Mouse (Mus musculus) intestine, embryonic 15.5 days (tissue): ENCODE results near the gene Sppl3. TPM values are rescaled to one million over a fixed set of nuclear protein-coding genes. Genes with fewer than 3 reads are reported as not detected.

Source experiments
- ATAC-seq: fragments of 200-750 bp; cut with Nextera tagmentation; 2 replicates; pipeline ENCODE4 v1.8.0; 2017; ENCODE audit warnings: moderate TSS enrichment, moderate library complexity
- H3K27ac ChIP-seq: fragments of 300-500 bp; sonication (generic); 2 replicates; pipeline ENCODE4 v1.5.1; 2015; ENCODE audit warnings: mild to moderate bottlenecking, inconsistent platforms
- H3K27me3 ChIP-seq: fragments of 300-500 bp; sonication (generic); replicated peaks from 2 replicates; pipeline ENCODE4 v1.6.1; 2015; ENCODE audit warnings: inconsistent platforms
- H3K36me3 ChIP-seq: fragments of 300-500 bp; sonication (generic); 2 replicates; pipeline ENCODE4 v1.6.1; 2015; ENCODE audit warnings: inconsistent platforms
- H3K4me1 ChIP-seq: fragments of 300-500 bp; sonication (generic); replicated peaks from 2 replicates; pipeline ENCODE4 v1.6.1; 2015; ENCODE audit warnings: inconsistent platforms
- H3K4me2 ChIP-seq: fragments of 300-500 bp; sonication (generic); replicated peaks from 2 replicates; pipeline ENCODE4 v1.6.1; 2015; ENCODE audit warnings: mild to moderate bottlenecking, inconsistent platforms
- H3K4me3 ChIP-seq: fragments of 300-500 bp; sonication (generic); replicated peaks from 2 replicates; pipeline ENCODE4 v1.5.1; 2015; ENCODE audit warnings: inconsistent platforms
- H3K9ac ChIP-seq: fragments of 300-500 bp; sonication (generic); 2 replicates; pipeline ENCODE4 v1.6.1; 2015; ENCODE audit warnings: inconsistent platforms
- H3K9me3 ChIP-seq: fragments of 300-500 bp; sonication (generic); 2 replicates; pipeline ENCODE4 v1.6.1; 2016; ENCODE audit warnings: inconsistent platforms
- WGBS: fragments of 180-500 bp; shearing (Covaris S2); methylation state at CpG from one replicate; pipeline ENCODE4 v1.1.7; 2015; 5-methylcytosine and 5-hydroxymethylcytosine counted together
- polyA plus RNA-seq: library from polyadenylated mRNA; unstranded; fragments of >200 nt; fragmentation: Nextera tagmentation; extraction: Ambion mirVana; gene quantifications from 2 replicates; pipeline ENCODE4 v1.2.1, GENCODE M21; 2015

Sppl3 gene
- polyA plus RNA-seq, 1 experiment from 2014 or later = 23.6 TPM

- Histone ChIP-seq H3K9me3 (no peaks in the 10 kb centered on the region), H3K27ac (no peak overlapping the region), H3K4me1 (peaks cover 2% of the 10 kb centered on the region; the same call in 1 of the 2 replicates)
Observed at GRCm38 (mm10) chr5:114973131-114973530, 37.8 kb upstream of the Sppl3 start.

DNA sequence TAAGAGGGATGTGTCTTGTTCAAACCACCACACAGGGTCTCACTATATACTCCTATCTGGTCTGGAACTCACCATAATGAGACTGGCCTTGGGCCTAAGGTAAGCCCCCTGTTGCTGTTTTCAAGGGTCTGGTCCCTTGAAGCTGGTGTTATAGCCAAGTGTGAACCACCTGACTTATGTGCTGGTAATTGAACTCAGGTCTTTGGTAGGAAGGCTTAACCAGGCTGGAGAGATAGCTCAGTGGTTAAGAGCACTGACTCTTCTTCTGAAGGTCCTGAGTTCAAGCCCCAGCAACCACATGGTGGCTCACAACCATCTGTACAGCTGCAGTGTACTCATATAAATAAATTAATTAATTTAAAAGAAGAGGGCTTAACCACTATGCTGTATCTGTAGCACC is 34.0 kb upstream of the Sppl3 start:
- Histone ChIP-seq H3K27ac (no peak overlapping the region), H3K4me3 (no peak overlapping the region), H3K9me3 (no peaks in the 10 kb centered on the region), H3K27me3 (no peaks in the 10 kb centered on the region), H3K4me2 (no peak overlapping the region), H3K36me3 (no peaks in the 10 kb centered on the region), H3K4me1 (peaks cover 12% of the 10 kb centered on the region), H3K9ac (no peak overlapping the region)
- no peak for ATAC-seq

More at GRCm38 (mm10) chr5:114973131-114973530, 37.8 kb upstream of the Sppl3 start:
- no peak overlapping the region for H3K4me3 ChIP-seq
- H3K27me3 ChIP-seq = no peaks in the 10 kb centered on the region
- no peaks in the 10 kb centered on the region for H3K36me3 ChIP-seq
- H3K4me2 ChIP-seq = no peak overlapping the region
- 75% methylated on average over 8 of the region's 8 CpGs for WGBS
- ATAC-seq = no peak
- H3K9ac ChIP-seq = no peak overlapping the region

GRCm38 (mm10) chr5:114978473-114978872 is 32.5 kb upstream of the Sppl3 start:
- 0 out of 2 replicates have a peak, but pooled peaks have one; percentile 0 for ATAC-seq
- H3K9ac ChIP-seq = no peak overlapping the region
- peak overlapping the region; percentile 62; the same call in 1 of the 2 replicates for H3K27ac ChIP-seq
- H3K36me3 ChIP-seq = no peaks in the 10 kb centered on the region
- H3K4me1 ChIP-seq = peaks cover 12% of the 10 kb centered on the region
- H3K9me3 ChIP-seq = no peaks in the 10 kb centered on the region
- H3K27me3 ChIP-seq = no peaks in the 10 kb centered on the region
- 62% methylated on average over 11 of the region's 11 CpGs for WGBS
- H3K4me3 ChIP-seq = no peak overlapping the region
- H3K4me2 ChIP-seq = no peak overlapping the region

DNA sequence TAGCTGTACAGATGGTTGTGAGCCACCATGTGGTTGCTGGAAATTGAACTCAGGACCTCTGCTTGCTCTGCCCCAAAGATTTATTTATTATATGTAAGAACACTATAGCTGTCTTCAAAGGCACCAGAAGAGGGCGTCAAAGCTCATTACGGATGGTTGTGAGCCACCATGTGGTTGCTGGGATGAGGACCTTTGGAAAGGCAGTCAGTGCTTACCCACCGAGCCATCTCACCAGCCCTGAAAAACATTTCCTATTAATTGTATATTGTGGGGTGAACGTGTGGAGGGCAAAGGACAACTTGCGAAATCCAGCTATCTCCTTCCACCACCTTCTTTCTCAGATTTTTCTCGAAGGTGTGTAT is 32.1 kb upstream of the Sppl3 start:
- H3K4me3 ChIP-seq = peak overlapping the region; percentile 36; the same call in 1 of the 2 replicates
- H3K27ac ChIP-seq = peak overlapping the region; percentile 39; the same call in 1 of the 2 replicates
- H3K4me2 ChIP-seq = peak overlapping the region; percentile 75
- peaks cover 12% of the 10 kb centered on the region for H3K4me1 ChIP-seq
- H3K36me3 ChIP-seq = no peaks in the 10 kb centered on the region
- 4% methylated on average over 6 of the region's 6 CpGs for WGBS
- H3K9ac ChIP-seq = no peak overlapping the region
- H3K9me3 ChIP-seq = no peaks in the 10 kb centered on the region
- H3K27me3 ChIP-seq = no peaks in the 10 kb centered on the region
- ATAC-seq = peak; percentile 59

DNA sequence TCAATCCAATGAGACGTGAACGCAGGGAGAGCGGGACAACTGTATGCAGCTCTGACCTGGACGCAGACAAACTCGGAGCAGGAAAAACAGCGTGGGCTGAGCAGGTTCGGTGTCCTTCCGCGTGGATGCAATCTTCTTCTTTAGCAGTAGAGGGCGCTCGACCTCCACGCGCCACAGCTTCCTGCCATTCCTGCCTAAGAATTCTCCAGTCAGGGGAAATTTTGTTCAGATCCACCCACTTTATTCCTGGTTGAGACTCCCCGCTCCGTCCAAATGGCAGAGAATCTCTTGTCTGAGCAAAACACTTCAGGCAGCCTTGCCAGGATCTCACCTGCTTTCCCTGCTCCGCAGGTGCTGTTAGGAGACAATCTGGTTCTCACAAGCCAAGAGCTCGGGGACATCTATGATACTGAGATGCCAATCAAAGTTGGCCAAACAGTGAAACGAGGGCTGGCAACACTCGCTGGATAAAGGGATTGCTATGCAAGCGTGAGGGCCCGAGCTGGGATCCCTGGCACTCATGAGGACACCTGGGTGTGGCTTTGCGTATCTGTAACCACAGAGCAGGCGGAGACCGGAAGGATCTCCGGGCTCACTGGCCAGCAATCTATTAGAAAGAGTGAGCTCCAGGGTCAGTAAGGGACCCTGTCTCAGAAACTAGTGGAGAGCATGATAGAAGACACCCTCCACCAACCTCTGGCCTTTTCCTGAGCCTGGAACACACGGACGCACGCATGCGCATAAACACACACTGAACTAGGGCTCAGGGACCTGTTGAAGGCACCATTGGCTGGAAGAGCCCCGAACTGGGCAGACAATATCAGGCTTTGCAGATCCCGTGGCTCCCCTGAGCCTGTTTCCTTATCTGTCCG is 31.5 kb upstream of the Sppl3 start:
- 12% methylated on average over 32 of the region's 32 CpGs for WGBS
- Histone ChIP-seq H3K27me3 (no peaks in the 10 kb centered on the region), H3K27ac (peak overlapping the region; percentile 39), H3K9ac (peak overlapping the region; percentile 23), H3K4me2 (peak overlapping the region; percentile 75), H3K36me3 (no peaks in the 10 kb centered on the region), H3K4me3 (peak overlapping the region; percentile 36), H3K9me3 (no peaks in the 10 kb centered on the region), H3K4me1 (peaks cover 14% of the 10 kb centered on the region)
- ATAC-seq = peak; percentile 58

- Histone ChIP-seq H3K4me3 (peak overlapping the region; percentile 36), H3K9me3 (no peaks in the 10 kb centered on the region), H3K9ac (peak overlapping the region; percentile 23; the same call in 1 of the 2 replicates), H3K27ac (peak overlapping the region; percentile 39; the same call in 1 of the 2 replicates), H3K4me2 (peak overlapping the region; percentile 75), H3K27me3 (no peaks in the 10 kb centered on the region), H3K36me3 (no peaks in the 10 kb centered on the region), H3K4me1 (peaks cover 17% of the 10 kb centered on the region)
- ATAC-seq = peak; percentile 5; the same call in 1 of the 2 replicates
- 40% methylated on average over 16 of the region's 16 CpGs for WGBS
Observed at GRCm38 (mm10) chr5:114980122-114980748, 30.7 kb upstream of the Sppl3 start.

GRCm38 (mm10) chr5:114982001-114982400 is 28.9 kb upstream of the Sppl3 start:
- no peak for ATAC-seq

GRCm38 (mm10) chr5:114985074-114985473 is 25.9 kb upstream of the Sppl3 start:
- ATAC-seq = peak; percentile 54
- Histone ChIP-seq H3K36me3 (no peaks in the 10 kb centered on the region), H3K27ac (no peak overlapping the region), H3K9me3 (no peaks in the 10 kb centered on the region), H3K4me3 (no peak overlapping the region), H3K9ac (no peak overlapping the region), H3K27me3 (no peaks in the 10 kb centered on the region), H3K4me2 (no peak overlapping the region), H3K4me1 (peaks cover 9% of the 10 kb centered on the region)

More at GRCm38 (mm10) chr5:114982001-114982400, 28.9 kb upstream of the Sppl3 start:
- Histone ChIP-seq H3K4me3 (no peak overlapping the region), H3K4me2 (no peak overlapping the region), H3K9me3 (no peaks in the 10 kb centered on the region), H3K27me3 (no peaks in the 10 kb centered on the region), H3K27ac (no peak overlapping the region), H3K36me3 (no peaks in the 10 kb centered on the region), H3K9ac (no peak overlapping the region), H3K4me1 (peaks cover 17% of the 10 kb centered on the region)
- 59% methylated on average over 15 of the region's 15 CpGs for WGBS

DNA sequence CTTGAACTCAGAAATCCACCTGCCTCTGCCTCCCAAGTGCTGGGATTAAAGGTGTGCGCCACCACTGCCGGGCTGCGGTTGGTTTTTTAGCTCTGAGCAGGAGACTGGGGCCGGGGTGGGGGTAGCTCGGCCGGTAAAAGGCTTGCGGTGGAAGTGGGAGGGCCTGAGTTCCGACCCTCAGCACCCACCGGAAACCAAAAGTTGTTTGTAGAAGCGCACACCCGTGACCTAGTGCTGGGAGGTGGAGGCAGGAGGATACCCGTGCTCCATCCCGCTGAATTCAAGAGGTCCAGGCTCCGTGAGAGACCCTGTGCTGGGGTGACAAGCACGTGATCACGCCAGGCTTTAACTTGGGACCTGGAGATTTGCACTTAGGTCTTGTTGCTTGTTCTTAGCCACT is 14.5 kb upstream of the Sppl3 start:
- Histone ChIP-seq H3K36me3 (no peaks in the 10 kb centered on the region), H3K27me3 (no peaks in the 10 kb centered on the region), H3K4me1 (no peaks in the 10 kb centered on the region), H3K27ac (no peak overlapping the region), H3K9ac (no peak overlapping the region), H3K4me3 (no peak overlapping the region), H3K4me2 (no peak overlapping the region), H3K9me3 (no peaks in the 10 kb centered on the region)
- ATAC-seq = no peak
- 83% methylated on average over 16 of the region's 16 CpGs for WGBS

DNA sequence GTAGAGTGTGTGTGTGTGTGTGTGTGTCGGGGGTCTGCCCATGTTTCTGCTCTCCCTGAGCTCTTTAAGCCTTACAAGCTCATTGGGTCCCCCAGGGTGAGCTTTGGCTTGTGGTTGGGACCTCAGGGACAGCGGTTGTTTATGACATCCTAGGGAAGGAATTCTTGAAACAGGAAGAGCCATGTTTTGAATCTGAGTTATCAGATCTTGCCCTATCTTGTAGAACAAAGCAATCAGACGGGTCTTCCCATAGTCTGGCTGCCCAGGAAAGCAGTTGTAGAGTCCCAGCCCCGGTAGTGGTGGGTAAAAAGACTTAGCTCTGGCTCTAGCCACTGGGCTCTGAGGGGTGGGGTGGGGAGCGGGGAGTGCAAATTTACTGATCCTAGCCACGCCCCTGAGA is 13.6 kb upstream of the Sppl3 start:
- Histone ChIP-seq H3K27me3 (no peaks in the 10 kb centered on the region), H3K9ac (no peak overlapping the region), H3K36me3 (no peaks in the 10 kb centered on the region), H3K4me1 (no peaks in the 10 kb centered on the region), H3K9me3 (no peaks in the 10 kb centered on the region), H3K27ac (no peak overlapping the region), H3K4me2 (no peak overlapping the region), H3K4me3 (no peak overlapping the region)
- 56% methylated on average over 6 of the region's 6 CpGs for WGBS
- no peak for ATAC-seq

DNA sequence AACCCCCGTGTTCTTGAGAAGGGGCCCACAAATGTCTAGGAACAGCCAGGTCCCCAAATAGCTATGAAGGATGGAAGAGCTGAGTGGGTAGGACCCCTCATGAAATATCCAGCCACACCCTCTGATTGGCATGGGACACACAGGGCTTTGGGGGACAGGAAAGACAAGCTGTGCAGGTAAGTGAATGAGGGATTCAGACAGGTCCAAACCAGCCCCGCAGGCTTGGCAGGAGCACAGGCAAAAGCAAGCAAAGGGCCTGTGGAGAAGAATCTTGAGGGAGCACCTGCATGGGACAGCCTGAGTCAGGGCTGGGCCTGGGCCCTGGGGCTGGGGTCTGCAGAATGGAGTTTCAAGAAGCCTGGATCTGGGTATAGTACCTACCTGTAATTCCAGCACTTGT is 10.4 kb upstream of the Sppl3 start:
- no peak overlapping the region for H3K27ac ChIP-seq
- H3K9me3 ChIP-seq = no peaks in the 10 kb centered on the region
- no peaks in the 10 kb centered on the region for H3K4me1 ChIP-seq
- H3K36me3 ChIP-seq = no peaks in the 10 kb centered on the region
- H3K27me3 ChIP-seq = no peaks in the 10 kb centered on the region
- no peak overlapping the region for H3K4me3 ChIP-seq
- ATAC-seq = no peak
- 61% methylated on average over 2 of the region's 2 CpGs for WGBS
- H3K9ac ChIP-seq = no peak overlapping the region
- H3K4me2 ChIP-seq = no peak overlapping the region

DNA sequence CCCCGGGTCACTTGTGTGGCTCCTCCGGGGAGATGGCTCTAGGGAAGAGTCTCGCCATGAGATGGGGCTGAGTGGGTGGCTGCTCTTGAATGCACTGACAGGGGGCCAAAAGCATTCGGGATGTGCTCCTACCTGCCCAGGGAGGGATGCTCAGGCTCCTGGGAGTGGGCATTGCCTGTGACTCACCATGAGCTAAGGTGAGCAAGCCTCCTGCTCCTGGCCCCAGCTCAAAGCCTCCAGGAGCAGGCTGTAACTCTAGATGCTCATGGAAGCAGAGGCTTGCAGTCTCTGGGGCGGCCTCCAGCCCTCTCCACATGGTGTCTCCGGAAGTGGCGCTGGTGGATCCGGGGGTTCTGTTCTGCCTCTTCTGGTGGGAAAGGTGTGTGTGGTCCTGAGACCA is 9.5 kb upstream of the Sppl3 start:
- Histone ChIP-seq H3K27ac (no peak overlapping the region), H3K9me3 (no peaks in the 10 kb centered on the region), H3K4me1 (no peaks in the 10 kb centered on the region), H3K9ac (no peak overlapping the region), H3K36me3 (no peaks in the 10 kb centered on the region), H3K4me2 (no peak overlapping the region), H3K27me3 (no peaks in the 10 kb centered on the region), H3K4me3 (no peak overlapping the region)
- 84% methylated on average over 8 of the region's 8 CpGs for WGBS
- ATAC-seq = no peak
